Mouse (Mus musculus) heart, adult 2 months (tissue): ENCODE results near the gene Trpm3. TPM values are rescaled to one million over a fixed set of nuclear protein-coding genes. Genes with fewer than 3 reads are reported as not detected.
"Not testable (repeated sequence)": the region's sequence is repeated elsewhere in the genome, so short reads cannot be mapped to it uniquely, and the experiment has no call there.

Experiments used
- DNase-seq, 2 experiments: peaks; one replicate each; pipeline ENCODE4 v3.0.0; 2021
- H3K27ac ChIP-seq: fragments of 200-600 bp; 2 replicates; pipeline ENCODE4 v1.8.1; 2022
- H3K27me3 ChIP-seq: fragments of 200-500 bp; 2 replicates; pipeline ENCODE4 v1.6.1; 2012; ENCODE audit warnings: mild to moderate bottlenecking, low read length, inconsistent platforms, mixed read lengths; ENCODE audit not compliant: control insufficient read depth, insufficient read depth
- H3K36me3 ChIP-seq: fragments of 200-500 bp; 2 replicates; pipeline ENCODE4 v1.6.1; 2012; ENCODE audit warnings: low read length, inconsistent platforms; ENCODE audit not compliant: control insufficient read depth, insufficient read depth
- H3K4me1 ChIP-seq: fragments of 200-500 bp; 2 replicates; pipeline ENCODE4 v1.6.1; 2011; ENCODE audit warnings: low read length; ENCODE audit not compliant: control insufficient read depth, insufficient read depth
- H3K4me3 ChIP-seq: fragments of 200-600 bp; 2 replicates; pipeline ENCODE4 v1.8.1; 2022
- H3K79me2 ChIP-seq: fragments of 200-500 bp; replicated peaks from 2 replicates; pipeline ENCODE4 v1.6.1; 2012; ENCODE audit warnings: mild to moderate bottlenecking, inconsistent platforms, low read length, moderate library complexity, mixed read lengths; ENCODE audit not compliant: control insufficient read depth, insufficient read depth
- H3K9ac ChIP-seq: fragments of 200-500 bp; 2 replicates; pipeline ENCODE4 v1.6.1; 2012; ENCODE audit warnings: low read depth, mild to moderate bottlenecking, control low read depth, inconsistent platforms, low read length, mixed read lengths
- CTCF ChIP-seq: fragments of 200-600 bp; IDR thresholded peaks from 2 replicates; pipeline ENCODE4 v1.8.1; 2022; ENCODE audit warnings: antibody characterized with exemption, mild to moderate bottlenecking, moderate library complexity
- EP300 ChIP-seq: fragments of 200-500 bp; IDR thresholded peaks from 2 replicates; pipeline ENCODE4 v1.6.1; 2011; ENCODE audit warnings: low read depth, low read length, control low read depth; ENCODE audit not compliant: insufficient read depth
- POLR2A ChIP-seq: fragments of 200-500 bp; IDR thresholded peaks from 2 replicates; pipeline ENCODE4 v1.6.1; 2011; ENCODE audit warnings: mild to moderate bottlenecking, low read depth, low read length, control low read depth; ENCODE audit not compliant: insufficient read depth
- WGBS: fragments of 180-500 bp; shearing (Covaris S2); methylation state at CpG from one replicate; pipeline ENCODE4 v1.1.7; 2018; 5-methylcytosine and 5-hydroxymethylcytosine counted together
- intact Hi-C: fragments of 180-260 bp; cut with DNase I; formaldehyde crosslinking; loops from one replicate; pipeline ENCODE4 v1.15.1; 2025
- polyA plus RNA-seq: library from polyadenylated mRNA; depleted of rRNA; stranded (reverse); fragments of >200 nt; gene quantifications from 2 replicates; pipeline ENCODE4 v1.2.3, GENCODE M21; 2012
- total RNA-seq, 2 experiments: library from RNA; stranded (reverse); gene quantifications; 2 replicates each; pipeline ENCODE4 v1.2.3; 2021

Trpm3 gene
- total and polyA plus RNA-seq, 3 experiments, result 0.51 to 1.1 (median 0.81) TPM

- H3K27ac ChIP-seq, result peak overlapping the region; percentile 69
- H3K79me2 ChIP-seq, result no peaks in the 10 kb centered on the region
- H3K4me1 ChIP-seq, result peaks cover 7% of the 10 kb centered on the region
- H3K36me3 ChIP-seq, result peaks cover 4% of the 10 kb centered on the region
- no peak for TF ChIP-seq EP300
- TF ChIP-seq CTCF, result peak; percentile 13; the same call in 1 of the 2 replicates
- TF ChIP-seq POLR2A, result no peak
- no peak overlapping the region for H3K4me3 ChIP-seq
- 90% methylated on average over 4 of the region's 4 CpGs for WGBS
- H3K27me3 ChIP-seq, result no peaks in the 10 kb centered on the region
- no peak for DNase-seq
- H3K9ac ChIP-seq, result no peak overlapping the region
- intact Hi-C loops, result no loop called here
Observed at GRCm38 (mm10) chr19:23024821-23025220, 886.0 kb downstream of the Trpm3 start.

GRCm38 (mm10) chr19:23026427-23026826, 887.6 kb downstream of the Trpm3 start:
- peaks cover 4% of the 10 kb centered on the region for H3K36me3 ChIP-seq
- H3K27me3 ChIP-seq, result no peaks in the 10 kb centered on the region
- intact Hi-C loops, result no loop called here
- 52% methylated on average over 7 of the region's 7 CpGs for WGBS
- H3K27ac ChIP-seq, result peak overlapping the region; percentile 68
- H3K4me3 ChIP-seq, result no peak overlapping the region
- no peaks in the 10 kb centered on the region for H3K79me2 ChIP-seq
- peaks cover 7% of the 10 kb centered on the region for H3K4me1 ChIP-seq
- DNase-seq, result peak in 1 of 2 experiments; percentile 66
- H3K9ac ChIP-seq, result no peak overlapping the region; the same call in 1 of the 2 replicates
- TF ChIP-seq CTCF, result no peak
- no peak for TF ChIP-seq POLR2A
- peak; percentile 70 for TF ChIP-seq EP300

- Histone ChIP-seq H3K4me3 (no peak overlapping the region), H3K9ac (no peak overlapping the region), H3K27me3 (no peaks in the 10 kb centered on the region), H3K79me2 (no peaks in the 10 kb centered on the region), H3K36me3 (peaks cover 4% of the 10 kb centered on the region), H3K27ac (peak overlapping the region; percentile 43), H3K4me1 (peaks cover 10% of the 10 kb centered on the region)
- no peak for TF ChIP-seq EP300
- intact Hi-C loops, result no loop called here
- 64% methylated on average over 5 of the region's 5 CpGs for WGBS
- no peak for DNase-seq
Observed at GRCm38 (mm10) chr19:23028283-23028682, 889.4 kb downstream of the Trpm3 start.

GRCm38 (mm10) chr19:23033343-23033742, 894.5 kb downstream of the Trpm3 start:
- H3K36me3 ChIP-seq, H3K9ac ChIP-seq, H3K4me3 ChIP-seq, intact Hi-C loops, H3K79me2 ChIP-seq, H3K27me3 ChIP-seq, DNase-seq: not testable (repeated sequence)
- H3K27ac ChIP-seq, result peak overlapping the region; percentile 90; the same call in 1 of the 2 replicates
- 47% methylated on average over 1 of the region's 1 CpGs for WGBS
- peaks cover 18% of the 10 kb centered on the region for H3K4me1 ChIP-seq

GRCm38 (mm10) chr19:23034117-23034516, 895.3 kb downstream of the Trpm3 start:
- peaks cover 18% of the 10 kb centered on the region for H3K4me1 ChIP-seq
- no peak for TF ChIP-seq POLR2A
- no peak for TF ChIP-seq EP300
- no peak for TF ChIP-seq CTCF
- H3K79me2 ChIP-seq, result no peaks in the 10 kb centered on the region
- no peaks in the 10 kb centered on the region for H3K27me3 ChIP-seq
- H3K27ac ChIP-seq, result peak overlapping the region; percentile 90
- no peak overlapping the region for H3K4me3 ChIP-seq
- no peak for DNase-seq
- no peaks in the 10 kb centered on the region for H3K36me3 ChIP-seq
- intact Hi-C loops, result no loop called here
- no peak overlapping the region for H3K9ac ChIP-seq
- WGBS, result 50% methylated on average over 5 of the region's 5 CpGs

GRCm38 (mm10) chr19:23034933-23035332, 896.1 kb downstream of the Trpm3 start:
- H3K79me2 ChIP-seq, result no peaks in the 10 kb centered on the region
- peak overlapping the region; percentile 90 for H3K27ac ChIP-seq
- intact Hi-C loops, result no loop called here
- H3K27me3 ChIP-seq, result no peaks in the 10 kb centered on the region
- peak; percentile 89 to 91 for DNase-seq
- no peak overlapping the region for H3K9ac ChIP-seq
- no peaks in the 10 kb centered on the region for H3K36me3 ChIP-seq
- TF ChIP-seq POLR2A (peak; percentile 41), EP300 (peak; percentile 92), CTCF (no peak)
- peaks cover 18% of the 10 kb centered on the region for H3K4me1 ChIP-seq
- 27% methylated on average over 4 of the region's 4 CpGs for WGBS
- H3K4me3 ChIP-seq, result no peak overlapping the region
